Mouse (Mus musculus): ENCODE measurements at regions not wholly inside any gene's neighbourhood (a gene's known extent, or its start where the extent isn't known, plus 50 kb on each side); places are given as distances from the start of the nearest gene placed in this dataset.
"Not testable (repeated sequence)": the region's sequence is repeated elsewhere in the genome, so short reads cannot be mapped to it uniquely, and the experiment has no call there.

- H3K4me2 ChIP-seq; H3K4me1 ChIP-seq (replicated peaks); H3K4me3 ChIP-seq; H3K9me3 ChIP-seq; H3K27ac ChIP-seq; H3K9ac ChIP-seq; H3K36me3 ChIP-seq; ATAC-seq (ENCODE audit: low FRiP score): not testable (repeated sequence)
- H3K27me3 ChIP-seq = peaks cover 12% of the 10 kb centered on the region; the same call in 1 of the 2 replicates
- 89% methylated on average over 2 of the region's 2 CpGs for WGBS
Observed at GRCm38 (mm10) chr5:76081379-76081778, 58.7 kb upstream of the Srd5a3 start.

GRCm38 (mm10) chr5:76080429-76080828, 59.6 kb upstream of the Srd5a3 start:
- Histone ChIP-seq H3K9me3 (no peaks in the 10 kb centered on the region), H3K36me3 (no peaks in the 10 kb centered on the region), H3K27me3 (peaks cover 14% of the 10 kb centered on the region; the same call in 1 of the 2 replicates), H3K9ac (no peak overlapping the region), H3K4me1 (replicated peaks) (peaks cover 7% of the 10 kb centered on the region; the same call in 1 of the 2 replicates), H3K4me2 (no peak overlapping the region), H3K4me3 (no peak overlapping the region), H3K27ac (no peak overlapping the region)
- WGBS = 56% methylated on average over 8 of the region's 8 CpGs
- no peak for ATAC-seq (ENCODE audit: low FRiP score)

DNA sequence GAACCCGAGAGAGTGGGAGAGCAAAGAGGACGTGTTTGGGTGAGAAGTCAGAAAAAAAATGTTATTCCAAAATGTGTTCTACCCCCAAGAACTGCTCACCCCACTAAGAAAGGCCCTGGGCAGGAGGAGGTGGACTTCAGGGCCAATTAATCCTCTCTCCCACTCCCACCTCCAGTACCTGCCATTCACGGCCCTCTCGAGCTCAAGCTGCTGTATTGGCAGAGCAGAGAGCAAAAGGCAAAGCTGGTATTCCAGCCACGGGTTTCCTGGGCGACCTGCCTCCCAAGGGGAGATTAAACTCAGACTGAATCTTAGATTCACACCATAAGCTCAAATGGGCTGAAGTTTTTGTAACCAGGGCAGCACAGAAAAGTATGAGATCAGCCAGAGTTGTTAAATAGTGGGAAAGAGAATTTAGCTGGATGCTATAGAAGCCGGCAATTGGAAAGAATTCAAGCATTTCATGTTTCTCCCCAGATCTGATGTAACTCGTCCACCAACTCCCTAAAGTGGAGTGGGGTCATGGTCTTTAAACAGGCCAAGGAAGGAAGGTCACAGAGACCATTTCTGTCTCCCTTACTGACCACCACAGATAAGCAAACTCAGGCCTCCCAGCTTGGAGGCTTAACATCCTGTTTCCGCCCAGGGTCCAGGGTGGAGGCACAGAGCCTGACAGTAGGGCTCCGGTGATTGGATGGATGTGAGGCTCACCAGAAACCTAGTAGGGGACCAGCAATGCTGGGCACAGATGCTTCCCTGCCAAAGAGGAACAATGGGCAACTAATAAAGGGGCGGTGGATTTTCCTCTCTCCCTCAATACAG, 60.7 kb upstream of the Srd5a3 start:
- Histone ChIP-seq H3K27me3 (peaks cover 14% of the 10 kb centered on the region; the same call in 1 of the 2 replicates), H3K4me2 (no peak overlapping the region), H3K36me3 (no peaks in the 10 kb centered on the region), H3K9me3 (no peaks in the 10 kb centered on the region), H3K4me3 (no peak overlapping the region), H3K4me1 (replicated peaks) (peaks cover 12% of the 10 kb centered on the region; the same call in 1 of the 2 replicates), H3K9ac (no peak overlapping the region), H3K27ac (peak overlapping the region; percentile 52; the same call in 1 of the 2 replicates)
- ATAC-seq (ENCODE audit: low FRiP score) = no peak
- 72% methylated on average over 11 of the region's 11 CpGs for WGBS

DNA sequence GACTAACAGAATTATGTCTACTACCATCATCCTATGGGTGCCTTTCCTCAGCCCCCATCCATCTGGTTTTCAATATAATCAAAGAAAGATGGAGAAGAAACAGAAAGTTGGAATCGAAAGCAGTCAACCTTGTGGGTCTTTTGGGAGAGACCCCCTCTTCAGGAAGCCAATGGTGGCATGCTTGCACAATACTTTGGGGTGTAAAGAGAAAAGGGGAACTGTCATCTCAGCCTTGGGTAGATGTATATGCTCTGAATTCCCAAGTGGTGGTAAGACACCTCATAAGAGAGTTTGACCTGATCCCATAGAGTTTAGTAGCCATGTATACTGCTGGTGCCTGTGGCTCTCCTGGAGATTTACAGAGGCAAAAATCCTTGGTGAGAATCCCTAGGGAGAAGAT, 61.6 kb upstream of the Srd5a3 start:
- 100% methylated on average over 1 of the region's 1 CpGs for WGBS
- Histone ChIP-seq H3K27me3 (peaks cover 14% of the 10 kb centered on the region; the same call in 1 of the 2 replicates), H3K4me1 (replicated peaks) (peaks cover 12% of the 10 kb centered on the region; the same call in 1 of the 2 replicates)

DNA sequence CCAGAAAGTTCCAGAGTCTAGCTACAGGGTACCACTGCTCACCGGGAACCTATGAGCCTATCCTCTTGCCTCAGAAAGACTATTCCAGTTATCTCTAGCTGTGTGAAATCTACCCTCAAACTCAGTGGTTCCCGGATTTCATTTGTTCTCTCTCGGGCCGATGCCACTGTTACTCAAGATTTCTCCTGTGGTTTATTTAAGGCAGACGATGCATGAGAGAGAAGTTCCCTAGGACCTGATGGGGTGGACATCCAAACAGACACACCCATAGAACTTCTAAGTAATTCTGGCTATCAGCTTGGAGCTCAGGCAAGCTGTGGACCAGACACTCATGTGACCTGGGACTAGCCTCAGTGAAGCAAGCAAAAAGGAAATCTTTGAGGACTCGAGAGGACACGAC, 63.8 kb upstream of the Srd5a3 start:
- Histone ChIP-seq H3K4me1 (replicated peaks) (peaks cover 12% of the 10 kb centered on the region; the same call in 1 of the 2 replicates), H3K4me2 (no peak overlapping the region), H3K9me3 (no peaks in the 10 kb centered on the region), H3K36me3 (no peaks in the 10 kb centered on the region), H3K27me3 (peaks cover 14% of the 10 kb centered on the region; the same call in 1 of the 2 replicates), H3K4me3 (no peak overlapping the region), H3K9ac (no peak overlapping the region), H3K27ac (no peak overlapping the region)
- ATAC-seq (ENCODE audit: low FRiP score) = no peak
- WGBS = 89% methylated on average over 7 of the region's 7 CpGs

More for the DNA sequence above, 61.6 kb upstream of the Srd5a3 start:
- no peaks in the 10 kb centered on the region for H3K9me3 ChIP-seq
- H3K4me2 ChIP-seq = no peak overlapping the region
- no peaks in the 10 kb centered on the region for H3K36me3 ChIP-seq
- no peak overlapping the region for H3K4me3 ChIP-seq
- no peak for ATAC-seq (ENCODE audit: low FRiP score)
- H3K27ac ChIP-seq = no peak overlapping the region
- H3K9ac ChIP-seq = no peak overlapping the region

DNA sequence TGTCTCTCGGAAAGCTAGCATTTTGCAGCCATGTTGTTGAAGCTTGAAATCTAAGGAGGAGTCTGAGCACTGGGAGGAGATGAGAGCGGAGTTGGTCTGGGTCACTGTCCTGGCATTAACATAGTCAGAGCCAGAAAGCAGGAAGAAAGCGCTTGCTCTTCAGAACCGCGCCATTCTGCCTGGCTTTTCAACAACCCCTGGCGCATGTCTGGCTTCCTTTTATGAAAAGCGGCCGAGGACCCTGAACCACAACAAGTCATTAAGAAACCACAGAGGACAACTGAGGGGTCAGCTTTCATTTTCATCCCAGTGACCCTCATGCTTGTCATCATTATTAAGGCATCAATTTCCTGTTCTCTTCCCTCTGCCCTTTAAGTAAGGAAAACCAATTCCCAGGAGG, 64.7 kb upstream of the Srd5a3 start:
- H3K27ac ChIP-seq = peak overlapping the region; percentile 1; the same call in 1 of the 2 replicates
- 11% methylated on average over 8 of the region's 8 CpGs for WGBS
- 0 out of 2 replicates have a peak overlapping the region, but pooled peaks have one; percentile 31 for H3K9ac ChIP-seq
- peak overlapping the region; percentile 37 for H3K4me2 ChIP-seq
- ATAC-seq (ENCODE audit: low FRiP score) = no peak
- no peak overlapping the region for H3K4me3 ChIP-seq
- peaks cover 14% of the 10 kb centered on the region; the same call in 1 of the 2 replicates for H3K27me3 ChIP-seq
- no peaks in the 10 kb centered on the region for H3K9me3 ChIP-seq
- no peaks in the 10 kb centered on the region for H3K36me3 ChIP-seq
- H3K4me1 ChIP-seq (replicated peaks) = peaks cover 12% of the 10 kb centered on the region; the same call in 1 of the 2 replicates

DNA sequence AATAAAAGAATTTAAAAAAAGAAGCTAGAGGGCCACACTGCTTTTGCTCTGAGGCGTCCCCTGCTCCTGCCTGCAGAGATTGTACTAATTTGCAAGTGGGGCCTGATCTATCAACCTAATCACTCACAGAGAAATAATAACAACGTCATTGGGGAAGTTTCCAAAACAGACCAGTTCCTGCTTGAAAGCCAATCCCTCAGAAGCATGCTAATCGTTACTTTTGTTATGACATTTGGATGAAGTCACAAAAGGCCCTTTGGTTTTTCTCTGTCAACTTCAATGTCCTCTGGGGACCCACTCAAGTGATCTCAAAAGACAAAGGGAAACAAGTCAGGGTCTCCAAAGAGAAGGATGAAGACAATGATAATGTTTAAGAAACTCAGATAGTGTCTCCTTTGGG, 72.2 kb upstream of the Srd5a3 start:
- 53% methylated on average over 3 of the region's 3 CpGs for WGBS
- H3K36me3 ChIP-seq = no peaks in the 10 kb centered on the region
- ATAC-seq (ENCODE audit: low FRiP score) = no peak
- H3K27me3 ChIP-seq = 0 out of 2 replicates have a peak, but pooled peaks cover 4% of the 10 kb centered on the region
- no peak overlapping the region for H3K27ac ChIP-seq
- no peak overlapping the region for H3K4me3 ChIP-seq
- no peak overlapping the region for H3K9ac ChIP-seq
- H3K4me1 ChIP-seq (replicated peaks) = no peaks in the 10 kb centered on the region
- H3K4me2 ChIP-seq = no peak overlapping the region
- no peaks in the 10 kb centered on the region for H3K9me3 ChIP-seq

- H3K4me2 ChIP-seq = no peak overlapping the region
- H3K4me3 ChIP-seq = no peak overlapping the region
- ATAC-seq (ENCODE audit: low FRiP score) = no peak
- no peak overlapping the region for H3K9ac ChIP-seq
- H3K27ac ChIP-seq = no peak overlapping the region
- H3K36me3 ChIP-seq = no peaks in the 10 kb centered on the region
- H3K9me3 ChIP-seq = no peaks in the 10 kb centered on the region
- H3K4me1 ChIP-seq (replicated peaks) = no peaks in the 10 kb centered on the region
- 0 out of 2 replicates have a peak, but pooled peaks cover 4% of the 10 kb centered on the region for H3K27me3 ChIP-seq
- 64% methylated on average over 10 of the region's 10 CpGs for WGBS
Observed at GRCm38 (mm10) chr5:76067231-76067630, 72.8 kb upstream of the Srd5a3 start.

GRCm38 (mm10) chr5:76065789-76066188, 74.3 kb upstream of the Srd5a3 start:
- 67% methylated on average over 4 of the region's 4 CpGs for WGBS
- ATAC-seq (ENCODE audit: low FRiP score) = no peak
- Histone ChIP-seq H3K4me3 (no peak overlapping the region), H3K27ac (no peak overlapping the region), H3K36me3 (no peaks in the 10 kb centered on the region), H3K27me3 (0 out of 2 replicates have a peak, but pooled peaks cover 4% of the 10 kb centered on the region), H3K9ac (no peak overlapping the region), H3K4me1 (replicated peaks) (no peaks in the 10 kb centered on the region), H3K9me3 (no peaks in the 10 kb centered on the region), H3K4me2 (no peak overlapping the region)

DNA sequence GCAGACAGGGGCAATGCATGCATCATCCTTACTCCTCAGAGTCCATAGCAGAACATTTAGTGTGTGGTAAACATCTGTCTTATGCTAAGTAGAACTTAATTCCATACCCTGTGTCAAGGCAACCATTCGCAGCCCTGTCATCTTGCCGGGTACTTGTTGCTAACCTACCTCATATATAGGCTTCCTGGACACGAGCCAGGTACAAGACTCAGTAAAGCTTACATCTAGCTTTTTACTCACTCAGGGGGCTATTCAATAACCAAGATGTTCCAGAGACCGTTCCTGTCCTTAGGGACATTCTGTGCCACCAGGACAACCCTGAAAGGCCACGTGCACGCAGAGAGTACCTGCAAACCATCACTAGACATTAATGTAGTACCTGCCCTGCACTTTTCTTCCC, 74.8 kb upstream of the Srd5a3 start:
- H3K4me1 ChIP-seq (replicated peaks) = no peaks in the 10 kb centered on the region
- no peak overlapping the region for H3K9ac ChIP-seq
- 74% methylated on average over 6 of the region's 6 CpGs for WGBS

DNA sequence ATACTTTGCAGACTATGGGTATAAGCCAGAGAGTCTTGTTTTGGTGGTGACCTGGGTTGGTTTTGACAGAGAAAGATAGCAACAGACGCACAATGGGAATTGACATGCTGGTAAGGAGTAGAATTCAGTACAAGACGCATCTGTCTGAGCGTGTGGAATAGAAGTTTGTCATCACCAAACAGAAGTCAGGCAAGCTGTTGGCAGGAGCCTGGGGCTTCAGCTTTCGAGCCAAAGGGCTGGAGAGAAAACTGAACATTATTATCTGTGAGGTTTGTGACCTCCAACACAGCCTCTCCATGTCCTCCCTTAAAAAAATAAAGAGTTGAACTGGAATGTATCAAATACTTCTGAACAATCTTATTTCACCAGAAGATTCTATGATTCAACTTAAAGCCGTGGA, 75.4 kb upstream of the Srd5a3 start:
- H3K9me3 ChIP-seq = no peaks in the 10 kb centered on the region

More for the DNA sequence above, 74.8 kb upstream of the Srd5a3 start:
- H3K36me3 ChIP-seq = no peaks in the 10 kb centered on the region
- 0 out of 2 replicates have a peak, but pooled peaks cover 4% of the 10 kb centered on the region for H3K27me3 ChIP-seq
- no peak for ATAC-seq (ENCODE audit: low FRiP score)
- H3K4me3 ChIP-seq = no peak overlapping the region
- no peak overlapping the region for H3K4me2 ChIP-seq
- no peaks in the 10 kb centered on the region for H3K9me3 ChIP-seq
- no peak overlapping the region for H3K27ac ChIP-seq

DNA sequence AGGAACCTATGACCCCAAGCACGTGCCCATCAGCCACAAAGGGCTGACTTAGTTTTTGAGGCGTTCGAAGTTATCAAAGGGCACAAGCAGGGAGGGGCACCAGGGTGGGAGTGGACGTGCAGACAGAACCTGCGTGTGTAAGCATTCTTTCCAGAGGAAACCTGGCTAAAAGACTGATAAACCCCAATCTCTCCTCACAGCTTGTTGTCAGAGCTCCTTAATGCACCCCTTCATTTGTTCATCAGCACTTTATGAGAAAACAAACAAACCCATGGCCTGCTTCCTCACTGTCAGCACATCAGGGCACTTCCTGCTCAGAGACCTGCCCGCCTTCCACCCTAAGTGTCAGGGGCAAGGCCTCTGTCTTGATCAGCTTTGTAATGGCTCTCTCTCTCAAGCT, 76.6 kb upstream of the Srd5a3 start:
- Histone ChIP-seq H3K4me3 (no peak overlapping the region), H3K27ac (no peak overlapping the region), H3K4me1 (replicated peaks) (no peaks in the 10 kb centered on the region), H3K9ac (no peak overlapping the region), H3K9me3 (no peaks in the 10 kb centered on the region), H3K27me3 (0 out of 2 replicates have a peak, but pooled peaks cover 4% of the 10 kb centered on the region), H3K4me2 (no peak overlapping the region), H3K36me3 (no peaks in the 10 kb centered on the region)
- ATAC-seq (ENCODE audit: low FRiP score) = no peak
- WGBS = 54% methylated on average over 6 of the region's 6 CpGs

More for the DNA sequence above, 75.4 kb upstream of the Srd5a3 start:
- H3K4me2 ChIP-seq = no peak overlapping the region
- no peak for ATAC-seq (ENCODE audit: low FRiP score)
- H3K4me1 ChIP-seq (replicated peaks) = no peaks in the 10 kb centered on the region
- 71% methylated on average over 5 of the region's 5 CpGs for WGBS
- H3K4me3 ChIP-seq = no peak overlapping the region
- H3K27ac ChIP-seq = no peak overlapping the region
- 0 out of 2 replicates have a peak, but pooled peaks cover 4% of the 10 kb centered on the region for H3K27me3 ChIP-seq
- H3K9ac ChIP-seq = no peak overlapping the region
- no peaks in the 10 kb centered on the region for H3K36me3 ChIP-seq
